Mouse (Mus musculus): ENCODE measurements around the gene Kcnh8.
A peak's percentile ranks its signal among the peaks of the same experiment; 100 is the strongest.

- TF ChIP-seq CTCF (conservative IDR thresholded peaks at IDR 0.05; ENCODE audit: insufficient read depth, insufficient read length, low read depth, low read length) (peak; percentile 30; the same call in 1 of the 2 replicates), POLR2A (IDR thresholded peaks at IDR 0.05; ENCODE audit: low read depth, low read length) (no peak)
These were observed 46.7 kb downstream of the Kcnh8 start for GRCm38 (mm10) chr17:52649186-52649585.
